Mouse (Mus musculus) T-cell, adult 66 days (primary cell): ENCODE data around the gene Vdac1. TPM values are rescaled to one million over a fixed set of nuclear protein-coding genes. Genes with fewer than 3 reads are reported as not detected.

Experiments
- total RNA-seq, 2 experiments: library from RNA; stranded (reverse); gene quantifications; 3 replicates in 1 of 2; 4 replicates in 1 of 2; pipeline ENCODE4 v1.2.4; 2023

The Vdac1 gene
- 10 to 100 TPM; 56.1 to 60.5 TPM for total RNA-seq

DNA sequence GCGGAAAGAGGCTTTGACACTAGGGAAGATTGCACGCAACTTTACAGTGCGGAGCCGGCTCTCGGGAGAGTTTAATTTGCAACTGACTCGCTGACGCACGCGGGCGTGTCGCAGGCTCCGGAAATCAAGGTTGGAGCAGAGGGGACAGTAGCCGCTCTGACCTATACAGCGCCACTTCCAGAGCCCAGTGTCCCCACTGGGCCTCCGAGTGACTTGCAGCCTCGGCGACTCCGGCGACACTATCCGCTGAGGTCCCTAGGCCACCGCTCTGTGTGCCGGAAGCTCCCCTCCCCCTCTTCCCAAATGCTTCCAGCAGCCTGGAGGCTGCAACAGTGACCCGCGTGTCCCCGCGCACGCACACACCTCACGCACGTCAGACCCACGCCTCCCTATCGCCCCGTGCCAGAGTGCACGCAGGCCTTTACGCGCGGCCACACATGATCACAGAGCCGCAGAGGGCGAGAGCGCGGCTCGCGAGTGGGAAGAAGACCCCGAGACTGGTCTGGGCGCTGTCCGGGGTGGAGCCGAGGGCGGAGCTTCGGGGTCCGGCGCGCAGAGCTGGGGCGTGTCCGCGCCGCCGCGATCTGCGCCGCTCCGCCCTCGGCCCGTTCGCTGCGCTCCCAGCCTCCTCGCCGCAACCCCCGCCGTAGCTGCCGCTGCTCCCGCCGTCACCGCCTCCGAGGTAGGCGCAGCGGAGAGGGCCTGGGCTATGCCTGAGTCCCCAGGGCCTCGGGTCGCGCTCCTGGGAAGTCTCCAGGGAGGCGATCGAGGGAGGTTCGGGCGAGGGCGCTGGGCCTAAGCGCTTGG, at the start of gene Vdac1:
TSS of gene Vdac1 (plus strand) at position 390 of the 807 bp plus-strand sequence.

DNA sequence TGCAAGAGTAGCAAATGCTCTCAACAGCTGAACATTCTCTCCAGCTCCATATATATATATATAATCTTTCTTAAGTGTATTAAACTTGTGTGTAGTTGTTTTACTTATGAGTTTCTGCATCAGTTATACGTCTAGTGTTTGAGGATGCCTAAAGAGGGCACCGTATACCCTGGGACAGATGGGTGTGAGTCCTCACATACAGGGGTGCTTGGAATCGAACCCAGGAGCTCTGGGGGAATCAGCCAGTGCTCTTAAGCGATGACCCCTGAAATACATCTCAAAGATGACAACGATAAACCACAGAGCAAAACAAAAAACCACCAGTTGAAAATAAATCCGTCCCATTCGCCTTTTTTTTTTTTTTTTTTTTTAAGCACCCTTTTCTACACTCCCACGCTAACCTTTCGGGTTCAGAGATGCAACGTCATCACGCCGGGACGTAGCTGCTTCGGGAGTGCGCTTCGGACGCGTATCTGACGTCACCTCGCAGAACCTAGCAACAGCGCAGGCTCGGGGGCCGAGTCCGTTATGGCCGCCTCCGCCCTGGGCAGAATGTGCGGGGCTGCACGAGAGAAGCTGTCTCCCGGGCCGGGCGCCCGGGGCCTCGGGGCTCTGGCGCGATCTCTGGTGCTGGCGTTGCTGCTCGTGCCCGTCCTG, 35.4 kb downstream of the Vdac1 start, which contains the start of gene 9530068E07Rik:
TSS of gene 9530068E07Rik (plus strand) at position 489 of the 657 bp plus-strand sequence.

Other genes with a start within 250 kb of the Vdac1 start
- not detected for gene Olfr1373, start 215.3 kb upstream of the Vdac1 start, total RNA-seq
- gene Olfr1371, start 146.9 kb upstream of the Vdac1 start, total RNA-seq, result 1 to 10 TPM in 1 of 2 experiments, not detected in 1; 1.1 TPM
- gene Skp1a, start 128.9 kb upstream of the Vdac1 start, total RNA-seq, result 100 to 1,000 TPM; 150 to 180 TPM
- 1,000 to 10,000 TPM; 1,122 to 1,280 TPM for gene Tcf7, start 77.8 kb upstream of the Vdac1 start, total RNA-seq
- 10 to 100 TPM; 35.2 to 47.3 TPM for gene 9530068E07Rik, start 35.6 kb downstream of the Vdac1 start, total RNA-seq